Mouse (Mus musculus) embryonic facial prominence, embryonic 14.5 days (tissue): Measurements from ENCODE around the gene B430218F22Rik. TPM values are rescaled to one million over a fixed set of nuclear protein-coding genes. Genes with fewer than 3 reads are reported as not detected.
"Not testable (repeated sequence)": the region's sequence is repeated elsewhere in the genome, so short reads cannot be mapped to it uniquely, and the experiment has no call there.

Source experiments
- ATAC-seq: fragments of 200-750 bp; cut with Nextera tagmentation; 2 replicates; pipeline ENCODE4 v1.8.0; 2017; ENCODE audit warnings: low read depth, moderate number of reproducible peaks, moderate TSS enrichment
- DNase-seq: peaks from one replicate; pipeline ENCODE4 v3.0.0-alpha.2; 2015; ENCODE audit warnings: low spot score
- H3K27ac ChIP-seq: fragments of 300-500 bp; sonication (generic); replicated peaks from 2 replicates; pipeline ENCODE4 v1.5.1; 2014; ENCODE audit warnings: low read depth, mild to moderate bottlenecking, low read length, moderate library complexity
- H3K27me3 ChIP-seq: fragments of 300-500 bp; sonication (generic); replicated peaks from 2 replicates; pipeline ENCODE4 v1.6.1; 2014; ENCODE audit warnings: low read length; ENCODE audit not compliant: control insufficient read depth, insufficient read depth
- H3K36me3 ChIP-seq: fragments of 300-500 bp; sonication (generic); 2 replicates; pipeline ENCODE4 v1.6.1; 2014; ENCODE audit warnings: low read length, mixed read lengths; ENCODE audit not compliant: control insufficient read depth, insufficient read depth
- H3K4me1 ChIP-seq: fragments of 300-500 bp; sonication (generic); 2 replicates; pipeline ENCODE4 v1.6.1; 2014; ENCODE audit warnings: antibody characterized with exemption, low read length; ENCODE audit not compliant: control insufficient read depth, insufficient read depth
- H3K4me2 ChIP-seq: fragments of 300-500 bp; sonication (generic); 2 replicates; pipeline ENCODE4 v1.6.1; 2014; ENCODE audit warnings: low read depth, mild to moderate bottlenecking, low read length, moderate library complexity, mixed read lengths
- H3K4me3 ChIP-seq: fragments of 300-500 bp; sonication (generic); 2 replicates; pipeline ENCODE4 v1.5.1; 2014; ENCODE audit warnings: low read depth, mild to moderate bottlenecking, low read length
- H3K9ac ChIP-seq: fragments of 300-500 bp; sonication (generic); 2 replicates; pipeline ENCODE4 v1.6.1; 2014; ENCODE audit warnings: low read depth, mild to moderate bottlenecking, low read length, moderate library complexity, mixed read lengths
- H3K9me3 ChIP-seq: fragments of 300-500 bp; sonication (generic); 2 replicates; pipeline ENCODE4 v1.6.1; 2016; ENCODE audit warnings: low read length; ENCODE audit not compliant: control insufficient read depth
- WGBS: fragments of 180-500 bp; shearing (Covaris S2); extraction: QIAGEN DNeasy Blood & Tissue Kit; methylation state at CpG from one replicate; pipeline ENCODE4 v1.1.7; 2014; 5-methylcytosine and 5-hydroxymethylcytosine counted together
- polyA plus RNA-seq: library from polyadenylated mRNA; unstranded; fragments of >200 nt; fragmentation: Nextera tagmentation; extraction: Ambion mirVana; gene quantifications from 2 replicates; pipeline ENCODE4 v1.2.1, GENCODE M21; 2014

The B430218F22Rik gene
- polyA plus RNA-seq, 1 experiment from 2014 or later: 1.0 TPM

GRCm38 (mm10) chr13:118387448-118387801 lies 995 bp downstream of the B430218F22Rik start:
- not testable (repeated sequence) for H3K9me3 ChIP-seq, DNase-seq, H3K9ac ChIP-seq, H3K27ac ChIP-seq, H3K4me1 ChIP-seq, H3K27me3 ChIP-seq
- Histone ChIP-seq H3K4me2 (peak overlapping the region; percentile 77), H3K4me3 (peak overlapping the region; percentile 94), H3K36me3 (peaks cover 26% of the 10 kb centered on the region)
- 8% methylated on average over 10 of the region's 10 CpGs for WGBS
- ATAC-seq: peak; percentile 41

- ATAC-seq (no peak), DNase-seq (peak; percentile 46)
- H3K9me3 ChIP-seq: no peaks in the 10 kb centered on the region
- no peaks in the 10 kb centered on the region for H3K27me3 ChIP-seq
- H3K36me3 ChIP-seq: no peaks in the 10 kb centered on the region
- 66% methylated on average over 3 of the region's 3 CpGs for WGBS
- H3K9ac ChIP-seq: no peak overlapping the region
- H3K4me1 ChIP-seq: no peaks in the 10 kb centered on the region
- no peak overlapping the region for H3K4me2 ChIP-seq
- H3K4me3 ChIP-seq: no peak overlapping the region
- H3K27ac ChIP-seq: no peak overlapping the region
Observed at GRCm38 (mm10) chr13:118395803-118396202, 9.4 kb downstream of the B430218F22Rik start.

GRCm38 (mm10) chr13:118400340-118400739 lies 13.9 kb downstream of the B430218F22Rik start:
- ATAC-seq (no peak), DNase-seq (no peak)
- Histone ChIP-seq H3K9ac (no peak overlapping the region), H3K4me1 (no peaks in the 10 kb centered on the region), H3K4me3 (no peak overlapping the region), H3K4me2 (no peak overlapping the region), H3K27ac (no peak overlapping the region), H3K36me3 (no peaks in the 10 kb centered on the region), H3K9me3 (no peaks in the 10 kb centered on the region), H3K27me3 (0 out of 2 replicates have a peak, but pooled peaks cover 2% of the 10 kb centered on the region)
- WGBS: 28% methylated on average over 6 of the region's 6 CpGs

- H3K4me1 ChIP-seq: no peaks in the 10 kb centered on the region
- no peaks in the 10 kb centered on the region for H3K36me3 ChIP-seq
- H3K4me3 ChIP-seq: no peak overlapping the region
- H3K27me3 ChIP-seq: 0 out of 2 replicates have a peak, but pooled peaks cover 2% of the 10 kb centered on the region
- peak; percentile 91 for DNase-seq
- no peak for ATAC-seq
- no peak overlapping the region for H3K9ac ChIP-seq
- no peak overlapping the region for H3K27ac ChIP-seq
- no peaks in the 10 kb centered on the region for H3K9me3 ChIP-seq
- no peak overlapping the region for H3K4me2 ChIP-seq
Observed at GRCm38 (mm10) chr13:118403544-118403943, 17.1 kb downstream of the B430218F22Rik start.

- no peak for DNase-seq
- Histone ChIP-seq H3K4me1 (no peaks in the 10 kb centered on the region; the same call in 1 of the 2 replicates), H3K36me3 (no peaks in the 10 kb centered on the region), H3K27me3 (no peaks in the 10 kb centered on the region), H3K27ac (no peak overlapping the region), H3K9me3 (no peaks in the 10 kb centered on the region), H3K4me3 (no peak overlapping the region), H3K4me2 (no peak overlapping the region), H3K9ac (no peak overlapping the region)
- WGBS: 79% methylated on average over 6 of the region's 6 CpGs
- ATAC-seq: no peak
Observed at GRCm38 (mm10) chr13:118411297-118411992, 25.0 kb downstream of the B430218F22Rik start.

- DNase-seq: no peak
- H3K9me3 ChIP-seq: no peaks in the 10 kb centered on the region
Observed at GRCm38 (mm10) chr13:118418163-118418562, 31.7 kb downstream of the B430218F22Rik start.

GRCm38 (mm10) chr13:118420408-118420807 lies 34.0 kb downstream of the B430218F22Rik start:
- H3K36me3 ChIP-seq: no peaks in the 10 kb centered on the region
- no peak overlapping the region for H3K4me3 ChIP-seq
- no peaks in the 10 kb centered on the region for H3K27me3 ChIP-seq
- no peak overlapping the region for H3K4me2 ChIP-seq
- no peaks in the 10 kb centered on the region for H3K4me1 ChIP-seq
- no peak overlapping the region for H3K9ac ChIP-seq
- 77% methylated on average over 1 of the region's 1 CpGs for WGBS
- ATAC-seq: no peak
- no peak for DNase-seq
- no peaks in the 10 kb centered on the region for H3K9me3 ChIP-seq
- H3K27ac ChIP-seq: no peak overlapping the region

More at GRCm38 (mm10) chr13:118418163-118418562, 31.7 kb downstream of the B430218F22Rik start:
- ATAC-seq: no peak
- Histone ChIP-seq H3K4me2 (no peak overlapping the region), H3K36me3 (no peaks in the 10 kb centered on the region), H3K27me3 (no peaks in the 10 kb centered on the region), H3K4me1 (no peaks in the 10 kb centered on the region; the same call in 1 of the 2 replicates), H3K4me3 (no peak overlapping the region), H3K27ac (no peak overlapping the region), H3K9ac (no peak overlapping the region)
- WGBS: 58% methylated on average over 4 of the region's 4 CpGs

- DNase-seq (no peak), ATAC-seq (no peak)
- H3K9ac ChIP-seq: no peak overlapping the region
- 77% methylated on average over 1 of the region's 1 CpGs for WGBS
- H3K36me3 ChIP-seq: no peaks in the 10 kb centered on the region
- no peak overlapping the region for H3K27ac ChIP-seq
- H3K4me1 ChIP-seq: no peaks in the 10 kb centered on the region
- no peaks in the 10 kb centered on the region for H3K9me3 ChIP-seq
- no peak overlapping the region for H3K4me3 ChIP-seq
- H3K27me3 ChIP-seq: no peaks in the 10 kb centered on the region
- H3K4me2 ChIP-seq: no peak overlapping the region
Observed at GRCm38 (mm10) chr13:118420847-118421246, 34.4 kb downstream of the B430218F22Rik start.
